Mouse (Mus musculus) MEL (cell line): ENCODE data around the gene G6pc3. TPM values are rescaled to one million over a fixed set of nuclear protein-coding genes. Genes with fewer than 3 reads are reported as not detected.

Experiments
- DNase-seq: peaks from one replicate; pipeline ENCODE4 v3.0.0; 2011; ENCODE audit warnings: low read depth, low spot score
- H3K27ac ChIP-seq: 2 replicates; pipeline ENCODE4 v1.5.1; 2012; ENCODE audit warnings: low read depth, mild to moderate bottlenecking, control low read depth, low read length, moderate library complexity; ENCODE audit not compliant: control insufficient read depth
- H3K27me3 ChIP-seq, 2 experiments: fragments of 150-350 bp in 1 of 2; sonication (generic) in 1 of 2; 2 replicates each; pipeline ENCODE4 v1.6.1; 2012; ENCODE audit warnings: low read length in 2 of 2, mild to moderate bottlenecking in 2 of 2, improper control_type of control experiment in 1 of 2, moderate library complexity in 1 of 2; ENCODE audit not compliant: insufficient read depth in 2 of 2, control insufficient read depth in 1 of 2
- H3K36me3 ChIP-seq, 2 experiments: 2 replicates each; pipeline ENCODE4 v1.6.1; 2012 to 2014; ENCODE audit warnings: low read length in 2 of 2, improper control_type of control experiment in 1 of 2, inconsistent platforms in 1 of 2, mild to moderate bottlenecking in 1 of 2; ENCODE audit not compliant: insufficient read depth in 2 of 2, control insufficient read depth in 1 of 2
- H3K4me1 ChIP-seq, 2 experiments: fragments of 150-350 bp in 1 of 2; sonication (generic) in 1 of 2; 2 replicates each; pipeline ENCODE4 v1.6.1; 2012; ENCODE audit warnings: low read length in 2 of 2, improper control_type of control experiment in 1 of 2, mild to moderate bottlenecking in 1 of 2; ENCODE audit not compliant: insufficient read depth in 2 of 2, control insufficient read depth in 1 of 2
- H3K4me3 ChIP-seq, 2 experiments: fragments of 150-350 bp in 1 of 2; sonication (generic) in 1 of 2; 2 replicates each; pipeline ENCODE4 v1.5.1; 2012; ENCODE audit warnings: low read depth in 2 of 2, low read length in 2 of 2, mild to moderate bottlenecking in 2 of 2, moderate library complexity in 2 of 2, control low read depth in 1 of 2, improper control_type of control experiment in 1 of 2; ENCODE audit not compliant: control insufficient read depth in 1 of 2, insufficient read depth in 1 of 2
- H3K79me2 ChIP-seq: 2 replicates; pipeline ENCODE4 v1.6.1; 2012; ENCODE audit warnings: mild to moderate bottlenecking, low read length, moderate library complexity; ENCODE audit not compliant: control insufficient read depth, poor library complexity, insufficient read depth
- H3K9ac ChIP-seq: 2 replicates; pipeline ENCODE4 v1.6.1; 2012; ENCODE audit warnings: low read depth, mild to moderate bottlenecking, control low read depth, low read length, moderate library complexity; ENCODE audit not compliant: control insufficient read depth, poor library complexity, severe bottlenecking
- H3K9me3 ChIP-seq: fragments of 150-350 bp; sonication (generic); replicated peaks from 2 replicates; pipeline ENCODE4 v1.6.1; 2012; ENCODE audit warnings: mild to moderate bottlenecking, low read length, improper control_type of control experiment, moderate library complexity; ENCODE audit not compliant: insufficient read depth
- BHLHE40 ChIP-seq: IDR thresholded peaks from 2 replicates; pipeline ENCODE4 v1.6.1; 2012; ENCODE audit warnings: low read depth, mild to moderate bottlenecking, inconsistent platforms, low read length, improper control_type of control experiment, borderline replicate concordance
- CHD1 ChIP-seq: IDR thresholded peaks from 2 replicates; pipeline ENCODE4 v1.6.1; 2012; ENCODE audit warnings: low read depth, mild to moderate bottlenecking, inconsistent platforms, low read length, improper control_type of control experiment
- E2F4 ChIP-seq: IDR thresholded peaks from 2 replicates; pipeline ENCODE4 v1.6.1; 2011; ENCODE audit warnings: low read depth, low read length, improper control_type of control experiment, borderline replicate concordance
- ELF1 ChIP-seq: IDR thresholded peaks from 2 replicates; pipeline ENCODE4 v1.6.1; 2014; ENCODE audit warnings: low read depth, mild to moderate bottlenecking, inconsistent platforms, low read length, improper control_type of control experiment, moderate library complexity
- EP300 ChIP-seq, 2 experiments: IDR thresholded peaks; 2 replicates each; pipeline ENCODE4 v1.6.1; 2011; ENCODE audit warnings: improper control_type of control experiment in 2 of 2, low read length in 2 of 2, low read depth in 1 of 2, mild to moderate bottlenecking in 1 of 2
- ETS1 ChIP-seq: IDR thresholded peaks from 2 replicates; pipeline ENCODE4 v1.6.1; 2012; ENCODE audit warnings: low read depth, mild to moderate bottlenecking, inconsistent platforms, low read length, improper control_type of control experiment, moderate library complexity
- GATA1 ChIP-seq: IDR thresholded peaks from 2 replicates; pipeline ENCODE4 v1.6.1; 2011; ENCODE audit warnings: low read depth, low read length, improper control_type of control experiment
- JUND ChIP-seq: IDR thresholded peaks from 2 replicates; pipeline ENCODE4 v1.6.1; 2011; ENCODE audit warnings: low read depth, mild to moderate bottlenecking, improper control_type of control experiment, low read length
- KAT2A ChIP-seq: conservative IDR thresholded peaks from 2 replicates; pipeline ENCODE4 v1.6.1; 2012; ENCODE audit warnings: low read depth, low read length, improper control_type of control experiment, inconsistent platforms
- MAZ ChIP-seq: IDR thresholded peaks from 2 replicates; pipeline ENCODE4 v1.6.1; 2012; ENCODE audit warnings: low read depth, mild to moderate bottlenecking, inconsistent platforms, low read length, improper control_type of control experiment
- MEF2A ChIP-seq: IDR thresholded peaks from 2 replicates; pipeline ENCODE4 v1.6.1; 2014; ENCODE audit warnings: low read depth, mild to moderate bottlenecking, inconsistent platforms, low read length, improper control_type of control experiment; ENCODE audit not compliant: poor library complexity, insufficient replicate concordance, severe bottlenecking; ENCODE audit errors: extremely low read depth
- MYB ChIP-seq: IDR thresholded peaks from 2 replicates; pipeline ENCODE4 v1.6.1; 2011; ENCODE audit warnings: mild to moderate bottlenecking, low read depth, low read length, improper control_type of control experiment
- MYC ChIP-seq: IDR thresholded peaks from 2 replicates; pipeline ENCODE4 v1.6.1; 2011; ENCODE audit warnings: low read depth, mild to moderate bottlenecking, low read length, improper control_type of control experiment, moderate library complexity
- NELFE ChIP-seq: IDR thresholded peaks from 2 replicates; pipeline ENCODE4 v1.6.1; 2011; ENCODE audit warnings: low read depth, low read length, improper control_type of control experiment
- NRF1 ChIP-seq: IDR thresholded peaks from 2 replicates; pipeline ENCODE4 v1.6.1; 2014; ENCODE audit warnings: low read depth, mild to moderate bottlenecking, inconsistent platforms, low read length, improper control_type of control experiment, moderate library complexity; ENCODE audit not compliant: poor library complexity, insufficient read depth, severe bottlenecking
- POLR2AphosphoS2 ChIP-seq: IDR thresholded peaks from 2 replicates; pipeline ENCODE4 v1.6.1; 2011; ENCODE audit warnings: low read length, improper control_type of control experiment
- POLR2AphosphoS5 ChIP-seq: IDR thresholded peaks from 2 replicates; pipeline ENCODE4 v1.6.1; 2012; ENCODE audit warnings: low read depth, borderline replicate concordance, mild to moderate bottlenecking, inconsistent platforms, low read length, moderate library complexity, mixed read lengths
- SMC3 ChIP-seq: IDR thresholded peaks from 2 replicates; pipeline ENCODE4 v1.6.1; 2011; ENCODE audit warnings: low read depth, low read length, improper control_type of control experiment
- TAL1 ChIP-seq: IDR thresholded peaks from 2 replicates; pipeline ENCODE4 v1.6.1; 2012; ENCODE audit warnings: mild to moderate bottlenecking, inconsistent platforms, low read length, moderate library complexity, mixed read lengths
- TBP ChIP-seq: IDR thresholded peaks from 2 replicates; pipeline ENCODE4 v1.8.0; 2011; ENCODE audit warnings: low read depth, low read length, improper control_type of control experiment
- TCF12 ChIP-seq: IDR thresholded peaks from 2 replicates; pipeline ENCODE4 v1.6.1; 2014; ENCODE audit warnings: low read depth, mild to moderate bottlenecking, inconsistent platforms, low read length, improper control_type of control experiment, moderate library complexity
- USF1 ChIP-seq: IDR thresholded peaks from 2 replicates; pipeline ENCODE4 v1.6.1; 2014; ENCODE audit warnings: low read depth, mild to moderate bottlenecking, inconsistent platforms, low read length, improper control_type of control experiment, moderate library complexity
- USF2 ChIP-seq, 2 experiments: IDR thresholded peaks; 2 replicates each; pipeline ENCODE4 v1.6.1; 2011 to 2012; ENCODE audit warnings: improper control_type of control experiment in 2 of 2, low read length in 2 of 2, borderline replicate concordance in 1 of 2, inconsistent platforms in 1 of 2, low read depth in 1 of 2, mild to moderate bottlenecking in 1 of 2; ENCODE audit not compliant: insufficient read depth in 1 of 2
- ZKSCAN1 ChIP-seq: IDR thresholded peaks from 2 replicates; pipeline ENCODE4 v1.6.1; 2012; ENCODE audit warnings: low read depth, mild to moderate bottlenecking, inconsistent platforms, low read length, improper control_type of control experiment, moderate library complexity
- polyA plus RNA-seq, 2 experiments: library from polyadenylated mRNA; stranded (reverse) in 1 of 2; unstranded in 1 of 2; fragments of >175 nt in 1 of 2; fragments of >200 nt in 1 of 2; gene quantifications; 2 replicates each; pipeline versions ENCODE4 v1.2.1 to v1.2.4; 2012; ENCODE audit warnings: low replicate concordance in 2 of 2, low read depth in 1 of 2; ENCODE audit not compliant: insufficient read length in 2 of 2, insufficient read depth in 1 of 2, missing spikeins in 1 of 2
- total RNA-seq: library from RNA; depleted of rRNA; stranded (reverse); fragments of 300-350 nt; gene quantifications from 2 replicates; pipeline ENCODE4 v1.2.3, GENCODE M21; 2012

The G6pc3 gene
- total and polyA plus RNA-seq, 3 experiments: 48.9 to 104 TPM; not detected in 1

GRCm38 (mm10) chr11:102206481-102206880 lies 17.1 kb downstream of the G6pc3 start:
- Histone ChIP-seq H3K9ac (no peak overlapping the region), H3K9me3 (no peaks in the 10 kb centered on the region), H3K4me1 (peaks cover 17 to 25% of the 10 kb centered on the region in 2 experiments), H3K79me2 (no peaks in the 10 kb centered on the region), H3K27me3 (no peaks in the 10 kb centered on the region), H3K36me3 (peaks cover 0 to 2% of the 10 kb centered on the region in 2 experiments; a peak in 2 of 4 replicates), H3K27ac (no peak overlapping the region), H3K4me3 (no peak overlapping the region)
- DNase-seq: no peak
- TF ChIP-seq POLR2AphosphoS5: no peak
- TF ChIP-seq USF1: no peak
- no peak for TF ChIP-seq MYB
- TF ChIP-seq TBP: no peak
- TF ChIP-seq MYC: no peak
- TF ChIP-seq SMC3: no peak
- TF ChIP-seq ELF1: no peak

- no peak for DNase-seq
- H3K36me3 ChIP-seq: peaks cover 0 to 2% of the 10 kb centered on the region in 2 experiments; a peak in 2 of 4 replicates
- H3K9me3 ChIP-seq: no peaks in the 10 kb centered on the region
- H3K27ac ChIP-seq: no peak overlapping the region
- no peak overlapping the region for H3K4me3 ChIP-seq
- 0 out of 2 replicates have a peak, but pooled peaks have one; percentile 21 for TF ChIP-seq TCF12
- 0 out of 2 replicates have a peak, but pooled peaks have one; percentile 17 for TF ChIP-seq ETS1
- no peak for TF ChIP-seq E2F4
- peak; percentile 49; the same call in 1 of the 2 replicates for TF ChIP-seq MEF2A
- TF ChIP-seq GATA1: no peak
- no peak overlapping the region for H3K9ac ChIP-seq
- H3K4me1 ChIP-seq: peaks cover 17 to 25% of the 10 kb centered on the region in 2 experiments
- H3K27me3 ChIP-seq: no peaks in the 10 kb centered on the region
- no peaks in the 10 kb centered on the region for H3K79me2 ChIP-seq
Observed at GRCm38 (mm10) chr11:102207825-102208777, 18.7 kb downstream of the G6pc3 start.

- Histone ChIP-seq H3K4me3 (no peak overlapping the region), H3K4me1 (peaks cover 17 to 25% of the 10 kb centered on the region in 2 experiments), H3K27me3 (no peaks in the 10 kb centered on the region), H3K9me3 (no peaks in the 10 kb centered on the region), H3K27ac (no peak overlapping the region)
- no peak for DNase-seq
- TF ChIP-seq MAZ (no peak), BHLHE40 (no peak), POLR2AphosphoS2 (no peak), CHD1 (no peak), ZKSCAN1 (no peak), NRF1 (no peak), JUND (no peak), KAT2A (no peak), NELFE (no peak; the same call in 1 of the 2 replicates), POLR2AphosphoS5 (no peak), EP300 (IDR thresholded peaks at IDR 0.05; ENCODE audit: low read depth in 1 of 2, low read length in 2 of 2) (no peak), USF2 (IDR thresholded peaks at IDR 0.05; ENCODE audit: borderline replicate concordance in 1 of 2, insufficient read depth in 1 of 2, low read depth in 1 of 2, low read length in 2 of 2) (no peak), TAL1 (no peak)
- TF ChIP-seq, all 39 proteins: peak for 0
- Histone ChIP-seq H3K79me2 (no peaks in the 10 kb centered on the region), H3K9ac (no peak overlapping the region), H3K36me3 (peaks cover 0 to 2% of the 10 kb centered on the region in 2 experiments; a peak in 2 of 4 replicates)
Observed at GRCm38 (mm10) chr11:102208846-102209245, 19.4 kb downstream of the G6pc3 start.
